ENCODE assay signal across 23 mouse cellular contexts in genomic region chr4:104782346-104782745, GRCm38 (mm10). TPM values are rescaled to one million over a fixed set of nuclear protein-coding genes. Genes with fewer than 3 reads are reported as not detected.
A peak's percentile ranks its signal among the peaks of the same experiment; 100 is the strongest.
DNase-seq lines count a peak whose midpoint lies in the region; TF ChIP-seq lines count a peak whose summit lies in the region.
"Had no signal": no experiment of that assay in that cellular context is flagged by ENCODE, and none has a peak within 500 bp of the region (broad histone marks: within the 10 kb centered on the region; RNA-seq: fewer than 3 reads in every experiment).

No protein-coding gene starts in this region.

- no peak for TF ChIP-seq RAD21 in CH12.LX (IDR thresholded peaks at IDR 0.05; ENCODE audit: low read depth, low read length)

- no peaks in the 10 kb centered on the region for H3K4me1 ChIP-seq in heart, embryonic 10.5 days
- H3K4me1 ChIP-seq in CH12.LX (ENCODE audit: control insufficient read depth in 1 of 2, insufficient read depth in 2 of 2), result peaks cover 0 to 30% of the 10 kb centered on the region in 2 experiments; a peak in 2 of 4 replicates
- H3K4me1 ChIP-seq: embryonic facial prominence, embryonic 10.5 days; embryonic facial prominence, embryonic 12.5 days; forebrain, embryonic 13.5 days; forebrain, embryonic 15.5 days had no signal

- no peaks in the 10 kb centered on the region for H3K27me3 ChIP-seq in heart, embryonic 10.5 days (ENCODE audit: insufficient read depth, poor library complexity, severe bottlenecking)
- H3K27me3 ChIP-seq in CH12.LX (replicated peaks), result no peaks in the 10 kb centered on the region
- H3K27me3 ChIP-seq: embryonic facial prominence, embryonic 12.5 days; forebrain, embryonic 13.5 days; forebrain, embryonic 15.5 days had no signal

- no peak for TF ChIP-seq CTCF in CH12.LX (conservative IDR thresholded peaks at IDR 0.05 in 1 of 2, IDR thresholded peaks at IDR 0.05 in 1 of 2; ENCODE audit: low read depth in 2 of 2, low read length in 2 of 2)

- H3K36me3 ChIP-seq in heart, embryonic 10.5 days, result no peaks in the 10 kb centered on the region
- H3K36me3 ChIP-seq in CH12.LX (replicated peaks in 1 of 2; ENCODE audit: control insufficient read depth in 1 of 2, insufficient read depth in 1 of 2, low read length in 1 of 2), result no peaks in the 10 kb centered on the region
- H3K36me3 ChIP-seq: embryonic facial prominence, embryonic 10.5 days; embryonic facial prominence, embryonic 12.5 days; forebrain, embryonic 15.5 days had no signal

- dilution Hi-C loops in CH12.LX (cut with MboI; ENCODE audit: extremely low pct_ligation_motif_present, extremely low pct_unique_long_range_greater_than_20kb, low sequenced_read_pairs), result no loop called here

- no peak for TF ChIP-seq POLR2A in CH12.LX (IDR thresholded peaks at IDR 0.05; ENCODE audit: low read depth, low read length)

- H3K27ac ChIP-seq in heart, embryonic 10.5 days, result no peak overlapping the region
- no peak overlapping the region for H3K27ac ChIP-seq in CH12.LX (ENCODE audit: insufficient read depth, low read depth)
- H3K27ac ChIP-seq: embryonic facial prominence, embryonic 10.5 days; embryonic facial prominence, embryonic 12.5 days; forebrain, embryonic 13.5 days; forebrain, embryonic 15.5 days had no signal

- H3K4me2 ChIP-seq in CH12.LX (ENCODE audit: insufficient read depth, low read depth, poor library complexity, severe bottlenecking), result no peak overlapping the region
- H3K4me2 ChIP-seq: embryonic facial prominence, embryonic 12.5 days; forebrain, embryonic 13.5 days; forebrain, embryonic 15.5 days had no signal

- in situ Hi-C loops in CH12.LX (cut with MboI; ENCODE audit: low pct_ligation_motif_present, low pct_unique_long_range_greater_than_20kb, low sequenced_read_pairs), result no loop called here

- no peaks in the 10 kb centered on the region for H3K9me3 ChIP-seq in heart, embryonic 10.5 days
- peaks cover 39% of the 10 kb centered on the region for H3K9me3 ChIP-seq in CH12.LX (replicated peaks; ENCODE audit: low read length)
- H3K9me3 ChIP-seq: embryonic facial prominence, embryonic 10.5 days; embryonic facial prominence, embryonic 12.5 days; forebrain, embryonic 13.5 days; forebrain, embryonic 15.5 days had no signal

- H3K4me3 ChIP-seq in heart, embryonic 10.5 days, result no peak overlapping the region
- no peak overlapping the region for H3K4me3 ChIP-seq in CH12.LX (replicated peaks in 1 of 3; ENCODE audit: low read depth in 2 of 3, low read length in 2 of 3, poor library complexity in 1 of 3)
- H3K4me3 ChIP-seq: embryonic facial prominence, embryonic 10.5 days; embryonic facial prominence, embryonic 12.5 days; forebrain, embryonic 13.5 days; forebrain, embryonic 15.5 days had no signal

- TF ChIP-seq EP300 in CH12.LX (IDR thresholded peaks at IDR 0.05; ENCODE audit: low read length), result no peak

- no peaks in the 10 kb centered on the region for H3K79me2 ChIP-seq in CH12.LX (replicated peaks; ENCODE audit: control insufficient read depth, extremely low read depth, insufficient read depth, poor library complexity, severe bottlenecking)

- DNase-seq in heart, embryonic 10.5 days (ENCODE audit: low spot score), result peak; percentile 22
- no peak for DNase-seq in heart, postnatal 4 days
- peak; percentile 73 for DNase-seq in A20 (ENCODE audit: low read depth, low spot score)
- DNase-seq in CH12.LX (ENCODE audit: extremely low read depth), result peak; percentile 37
- DNase-seq in urinary bladder, postnatal 25 days (ENCODE audit: low spot score), result no peak
- DNase-seq: adrenal gland, adult 2 months; adrenal gland, postnatal 10 days; adrenal gland, postnatal 25 days; B cell, adult 2 months; cerebellum, adult 11 months; cerebellum, adult 18-20 months; cerebellum, adult 8-10 months; cerebellum, adult 9-11 months; cerebellum, postnatal 25 days; forebrain, postnatal 0 days had no signal

- H3K9ac ChIP-seq in CH12.LX (ENCODE audit: insufficient read depth, low read depth), result no peak overlapping the region
- H3K9ac ChIP-seq: embryonic facial prominence, embryonic 12.5 days; forebrain, embryonic 13.5 days; forebrain, embryonic 15.5 days; forebrain, postnatal 0 days had no signal

- 71% methylated on average over 4 of the region's 4 CpGs for WGBS in heart, embryonic 10.5 days

TF ChIP-seq in CH12.LX, 34 proteins besides CTCF, POLR2A, EP300 and RAD21:
- no peak for TF ChIP-seq ZNF384 (IDR thresholded peaks at IDR 0.05; ENCODE audit: low read depth, low read length)
- no peak for TF ChIP-seq JUN (IDR thresholded peaks at IDR 0.05; ENCODE audit: insufficient read depth, low read depth, low read length)
- TF ChIP-seq ETS1 (conservative IDR thresholded peaks at IDR 0.05; ENCODE audit: low read depth, low read length), result peak; percentile 46
- no peak for TF ChIP-seq NRF1 (IDR thresholded peaks at IDR 0.05; ENCODE audit: low read depth, low read length)
- no peak for TF ChIP-seq MEF2A (IDR thresholded peaks at IDR 0.05; ENCODE audit: borderline replicate concordance, low read depth, low read length)

RNA-seq across cellular contexts. Expression of gene C8b, which starts 16.2 kb away (rescaled TPM):
- 0.31 TPM in 1 of 2 replicates, not detected in the other for polyA plus RNA-seq in heart, embryonic 10.5 days (2016; fragmentation: Nextera tagmentation; extraction: Ambion mirVana)
- not detected for total RNA-seq in heart, postnatal 4 days (2021)
- total RNA-seq in CH12.LX (2012; rRNA removed) (not detected in 2 replicates), CH12.LX (2014; rRNA removed) (0.13 TPM in 1 of 2 replicates, not detected in the other)
- polyA plus RNA-seq in CH12.LX (2012; ENCODE audit: insufficient read length, low read depth), result 0.23 and 0.38 TPM in 2 replicates
- total RNA-seq: MEL had no signal
- polyA plus RNA-seq: CD4-positive, CD25-positive, alpha-beta regulatory T cell, adult 4 months; embryonic facial prominence, embryonic 14.5 days; forebrain, embryonic 11.5 days; forebrain, embryonic 13.5 days; forebrain, embryonic 15.5 days had no signal

Comparison
In these comparisons a context has a peak if more than half of its experiments do, and no peak if none do; other contexts are left out.
1. DNase-seq: peak in heart, embryonic 10.5 days (single experiment), A20 (single experiment) and CH12.LX (single experiment); none in heart, postnatal 4 days (single experiment) and urinary bladder, postnatal 25 days (single experiment).